Mouse (Mus musculus): ENCODE data around the gene Plekhh3. TPM values are rescaled to one million over a fixed set of nuclear protein-coding genes. Genes with fewer than 3 reads are reported as not detected.

Plekhh3 gene
- polyA plus RNA-seq, 1 experiment = 2.5 TPM

DNA sequence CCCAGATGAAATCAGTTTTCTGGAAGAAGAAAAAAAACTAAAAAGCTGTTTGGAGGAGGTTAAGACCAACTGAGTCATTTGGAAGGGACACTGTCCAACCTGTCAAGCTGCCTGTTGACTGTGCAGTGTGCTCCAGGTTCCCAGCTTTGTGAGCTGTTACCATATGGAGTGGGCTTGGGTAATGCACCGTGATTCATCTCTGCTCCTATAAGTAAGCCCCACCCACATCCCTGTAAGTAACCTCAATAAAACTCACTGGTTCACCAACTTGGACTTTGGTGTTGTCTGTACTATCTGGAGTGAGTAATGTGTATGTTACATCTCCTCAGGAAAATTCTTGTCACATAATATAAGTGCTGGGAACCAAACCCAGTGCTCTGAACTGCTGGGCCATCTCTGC is 18.3 kb downstream of the Plekhh3 start:
- Histone ChIP-seq H3K27ac (ENCODE audit: insufficient read depth, low read length) (no peak overlapping the region), H3K9me3 (replicated peaks; ENCODE audit: control insufficient read depth, insufficient read depth, low read length, poor library complexity, severe bottlenecking) (no peaks in the 10 kb centered on the region), H3K27me3 (ENCODE audit: control insufficient read depth, insufficient read depth, low read length, poor library complexity, severe bottlenecking) (no peaks in the 10 kb centered on the region), H3K36me3 (ENCODE audit: control insufficient read depth, insufficient read depth, low read length, poor library complexity, severe bottlenecking) (no peaks in the 10 kb centered on the region), H3K9ac (ENCODE audit: low read depth, poor library complexity, severe bottlenecking) (no peak overlapping the region), H3K4me1 (ENCODE audit: control insufficient read depth, insufficient read depth, low read length) (peaks cover 3% of the 10 kb centered on the region), H3K4me3 (ENCODE audit: low read depth, low read length) (no peak overlapping the region)
- TF ChIP-seq POLR2A (IDR thresholded peaks at IDR 0.05; ENCODE audit: insufficient read depth, low read length) (no peak), EP300 (IDR thresholded peaks at IDR 0.05; ENCODE audit: insufficient read depth, low read depth, low read length) (no peak), CTCF (IDR thresholded peaks at IDR 0.05; ENCODE audit: low read depth, low read length) (no peak)

DNA sequence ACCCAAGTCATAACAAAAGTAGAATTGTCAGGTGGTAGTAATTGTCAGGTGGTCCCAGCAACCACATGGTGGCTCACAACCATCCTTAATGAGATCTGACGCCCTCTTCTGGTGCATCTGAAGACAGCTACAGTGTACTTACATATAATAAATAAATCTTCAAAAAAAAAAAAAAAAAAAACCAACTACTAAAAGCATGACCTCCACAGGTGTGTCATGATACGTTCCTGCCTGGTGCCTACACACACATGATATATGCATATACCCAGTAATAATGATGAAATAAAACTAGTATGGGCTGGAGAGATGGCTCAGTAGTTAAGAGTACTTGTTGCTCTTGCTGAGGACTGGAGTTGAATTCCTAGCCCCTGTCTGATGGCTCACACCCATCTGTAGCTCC is 20.1 kb downstream of the Plekhh3 start:
- Histone ChIP-seq H3K9me3 (replicated peaks; ENCODE audit: control insufficient read depth, insufficient read depth, low read length, poor library complexity, severe bottlenecking) (no peaks in the 10 kb centered on the region), H3K27me3 (ENCODE audit: control insufficient read depth, insufficient read depth, low read length, poor library complexity, severe bottlenecking) (no peaks in the 10 kb centered on the region), H3K4me1 (ENCODE audit: control insufficient read depth, insufficient read depth, low read length) (peaks cover 3% of the 10 kb centered on the region), H3K36me3 (ENCODE audit: control insufficient read depth, insufficient read depth, low read length, poor library complexity, severe bottlenecking) (no peaks in the 10 kb centered on the region), H3K4me3 (ENCODE audit: low read depth, low read length) (no peak overlapping the region), H3K9ac (ENCODE audit: low read depth, poor library complexity, severe bottlenecking) (no peak overlapping the region), H3K27ac (ENCODE audit: insufficient read depth, low read length) (no peak overlapping the region)
- TF ChIP-seq POLR2A (IDR thresholded peaks at IDR 0.05; ENCODE audit: insufficient read depth, low read length) = no peak
- no peak for TF ChIP-seq CTCF (IDR thresholded peaks at IDR 0.05; ENCODE audit: low read depth, low read length)
- no peak for TF ChIP-seq EP300 (IDR thresholded peaks at IDR 0.05; ENCODE audit: insufficient read depth, low read depth, low read length)

DNA sequence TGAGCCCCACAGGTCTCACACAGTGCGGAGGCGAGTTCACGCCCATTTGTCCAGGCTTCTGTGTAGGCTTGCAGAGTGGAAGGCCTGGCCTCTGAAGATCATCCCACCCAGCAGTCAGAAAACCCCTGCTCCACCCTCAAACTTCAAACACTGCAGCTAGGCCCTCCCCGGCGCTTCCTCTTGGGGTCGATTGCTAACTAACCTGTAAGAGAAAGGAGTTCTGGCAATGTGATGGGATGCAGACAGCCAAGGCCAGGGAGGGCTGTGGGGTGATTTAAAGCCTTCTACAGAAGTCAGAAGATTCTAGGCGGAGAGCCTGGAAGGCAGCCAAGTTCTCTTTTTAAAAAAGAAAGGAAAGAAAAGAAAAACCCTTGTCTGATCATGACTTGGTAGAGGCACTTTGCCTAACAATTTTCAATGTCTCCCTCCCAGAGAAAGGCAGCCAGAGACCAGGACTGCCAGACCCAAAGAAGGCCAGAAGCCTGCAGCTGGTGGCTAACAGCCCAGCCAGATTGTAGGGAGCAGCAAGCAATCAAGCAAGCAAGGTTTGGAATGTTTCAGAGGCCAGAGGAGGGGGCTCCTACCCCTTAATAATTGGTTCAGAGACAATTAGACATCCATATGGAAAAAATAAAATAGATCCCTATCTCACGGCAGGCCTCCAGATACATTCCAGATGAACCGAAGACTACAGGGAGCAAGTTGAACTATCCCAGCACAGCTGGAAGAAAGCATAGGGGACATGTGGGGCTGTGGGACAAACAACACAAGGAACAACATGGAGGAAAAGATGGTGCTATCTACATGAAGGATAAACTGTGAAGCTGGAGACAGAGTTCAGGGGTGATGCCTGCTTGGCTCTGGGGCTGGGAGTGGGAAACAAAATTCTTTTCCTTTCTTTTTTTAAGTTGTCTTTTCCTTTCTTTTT is 21.7 kb downstream of the Plekhh3 start:
- no peak for TF ChIP-seq POLR2A (IDR thresholded peaks at IDR 0.05; ENCODE audit: insufficient read depth, low read length)
- TF ChIP-seq CTCF (IDR thresholded peaks at IDR 0.05; ENCODE audit: low read depth, low read length) = no peak
- TF ChIP-seq EP300 (IDR thresholded peaks at IDR 0.05; ENCODE audit: insufficient read depth, low read depth, low read length) = no peak
- H3K4me1 ChIP-seq (ENCODE audit: control insufficient read depth, insufficient read depth, low read length) = peaks cover 2% of the 10 kb centered on the region
- H3K27me3 ChIP-seq (ENCODE audit: control insufficient read depth, insufficient read depth, low read length, poor library complexity, severe bottlenecking) = no peaks in the 10 kb centered on the region
- H3K36me3 ChIP-seq (ENCODE audit: control insufficient read depth, insufficient read depth, low read length, poor library complexity, severe bottlenecking) = no peaks in the 10 kb centered on the region
- no peak overlapping the region for H3K9ac ChIP-seq (ENCODE audit: low read depth, poor library complexity, severe bottlenecking)
- no peaks in the 10 kb centered on the region for H3K9me3 ChIP-seq (replicated peaks; ENCODE audit: control insufficient read depth, insufficient read depth, low read length, poor library complexity, severe bottlenecking)
- no peak overlapping the region for H3K27ac ChIP-seq (ENCODE audit: insufficient read depth, low read length)
- H3K4me3 ChIP-seq (ENCODE audit: low read depth, low read length) = no peak overlapping the region

DNA sequence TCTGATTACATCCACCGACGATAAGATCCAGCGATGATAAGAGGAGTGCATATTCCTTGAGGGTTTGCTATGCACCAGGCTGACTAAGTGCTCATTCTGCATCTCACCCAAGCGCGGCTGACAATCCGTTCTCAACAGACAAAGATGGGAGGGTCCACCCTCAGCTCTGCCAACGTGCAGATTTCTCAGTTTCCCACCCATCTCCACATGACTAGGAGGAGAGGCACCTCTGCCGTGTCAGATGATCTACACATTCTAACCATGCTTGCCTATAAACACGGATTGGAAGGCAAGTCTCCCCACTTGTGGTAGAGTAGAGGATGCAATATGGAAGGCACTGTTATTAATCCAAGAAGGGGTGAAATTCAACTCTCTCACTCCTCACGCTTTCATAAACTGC is 22.4 kb downstream of the Plekhh3 start:
- no peak overlapping the region for H3K27ac ChIP-seq (ENCODE audit: insufficient read depth, low read length)
- no peak for TF ChIP-seq EP300 (IDR thresholded peaks at IDR 0.05; ENCODE audit: insufficient read depth, low read depth, low read length)
- no peak for TF ChIP-seq CTCF (IDR thresholded peaks at IDR 0.05; ENCODE audit: low read depth, low read length)
- no peak for TF ChIP-seq POLR2A (IDR thresholded peaks at IDR 0.05; ENCODE audit: insufficient read depth, low read length)
- H3K4me3 ChIP-seq (ENCODE audit: low read depth, low read length) = no peak overlapping the region
- no peaks in the 10 kb centered on the region for H3K27me3 ChIP-seq (ENCODE audit: control insufficient read depth, insufficient read depth, low read length, poor library complexity, severe bottlenecking)
- H3K36me3 ChIP-seq (ENCODE audit: control insufficient read depth, insufficient read depth, low read length, poor library complexity, severe bottlenecking) = no peaks in the 10 kb centered on the region
- no peak overlapping the region for H3K9ac ChIP-seq (ENCODE audit: low read depth, poor library complexity, severe bottlenecking)
- no peaks in the 10 kb centered on the region for H3K9me3 ChIP-seq (replicated peaks; ENCODE audit: control insufficient read depth, insufficient read depth, low read length, poor library complexity, severe bottlenecking)
- H3K4me1 ChIP-seq (ENCODE audit: control insufficient read depth, insufficient read depth, low read length) = peaks cover 2% of the 10 kb centered on the region

DNA sequence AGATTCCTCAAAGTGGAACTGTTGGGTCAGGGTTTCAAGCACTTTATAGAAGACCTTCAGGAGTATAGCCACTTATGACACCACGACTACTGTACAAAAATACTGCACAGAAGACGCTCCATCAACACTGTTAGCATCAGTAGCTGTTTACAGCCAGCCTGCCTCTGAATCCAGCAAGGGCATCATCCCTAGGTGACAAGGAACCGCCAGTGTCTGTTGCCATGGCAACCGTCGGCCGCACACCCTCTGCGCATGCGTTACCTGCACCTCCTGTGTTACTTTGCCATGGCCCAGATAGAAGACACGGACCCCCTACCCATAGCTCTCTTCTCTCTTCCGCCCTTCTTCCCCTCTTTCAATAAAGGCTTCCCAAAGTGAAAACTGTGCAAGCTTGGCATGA is 24.8 kb downstream of the Plekhh3 start:
- no peak overlapping the region for H3K27ac ChIP-seq (ENCODE audit: insufficient read depth, low read length)
- H3K36me3 ChIP-seq (ENCODE audit: control insufficient read depth, insufficient read depth, low read length, poor library complexity, severe bottlenecking) = no peaks in the 10 kb centered on the region
- H3K4me3 ChIP-seq (ENCODE audit: low read depth, low read length) = no peak overlapping the region
- peaks cover 2% of the 10 kb centered on the region for H3K4me1 ChIP-seq (ENCODE audit: control insufficient read depth, insufficient read depth, low read length)
- TF ChIP-seq CTCF (IDR thresholded peaks at IDR 0.05; ENCODE audit: low read depth, low read length) (no peak), POLR2A (IDR thresholded peaks at IDR 0.05; ENCODE audit: insufficient read depth, low read length) (no peak), EP300 (IDR thresholded peaks at IDR 0.05; ENCODE audit: insufficient read depth, low read depth, low read length) (no peak)
- no peak overlapping the region for H3K9ac ChIP-seq (ENCODE audit: low read depth, poor library complexity, severe bottlenecking)
- H3K27me3 ChIP-seq (ENCODE audit: control insufficient read depth, insufficient read depth, low read length, poor library complexity, severe bottlenecking) = no peaks in the 10 kb centered on the region
- H3K9me3 ChIP-seq (replicated peaks; ENCODE audit: control insufficient read depth, insufficient read depth, low read length, poor library complexity, severe bottlenecking) = no peaks in the 10 kb centered on the region

Data from ES-Bruce4 (cell line).